Mouse (Mus musculus): ENCODE measurements around the gene Kcnmb3. TPM values are rescaled to one million over a fixed set of nuclear protein-coding genes. Genes with fewer than 3 reads are reported as not detected.

Kcnmb3 gene
- polyA plus RNA-seq, 1 experiment from 2014 or later: not detected

- no peaks in the 10 kb centered on the region for H3K36me3 ChIP-seq (ENCODE audit: insufficient read depth, low read length)
- WGBS: 80% methylated on average over 3 of the region's 3 CpGs
- no peak for DNase-seq (ENCODE audit: low spot score)
Measured at GRCm38 (mm10) chr3:32483035-32483434, 9.0 kb downstream of the Kcnmb3 start.

GRCm38 (mm10) chr3:32479961-32480360 lies 12.1 kb downstream of the Kcnmb3 start:
- no peaks in the 10 kb centered on the region for H3K27me3 ChIP-seq (ENCODE audit: insufficient read depth, low read length)
- no peak overlapping the region for H3K9ac ChIP-seq (ENCODE audit: low read depth, low read length)
- H3K4me1 ChIP-seq (replicated peaks; ENCODE audit: insufficient read depth, low read length): no peaks in the 10 kb centered on the region
- no peak overlapping the region for H3K4me3 ChIP-seq (replicated peaks; ENCODE audit: low read depth, low read length)
- ATAC-seq (replicated peaks; ENCODE audit: low FRiP score, low read depth): no peak
- DNase-seq (ENCODE audit: low spot score): no peak
- TF ChIP-seq CTCF (IDR thresholded peaks at IDR 0.05; ENCODE audit: low read depth): no peak
- no peak overlapping the region for H3K27ac ChIP-seq
- no peak overlapping the region for H3K4me2 ChIP-seq (ENCODE audit: low read length)
- 90% methylated on average over 7 of the region's 7 CpGs for WGBS
- no peaks in the 10 kb centered on the region for H3K36me3 ChIP-seq (ENCODE audit: insufficient read depth, low read length)
- H3K9me3 ChIP-seq (replicated peaks; ENCODE audit: low read length): no peaks in the 10 kb centered on the region

More at GRCm38 (mm10) chr3:32483035-32483434, 9.0 kb downstream of the Kcnmb3 start:
- H3K27me3 ChIP-seq (ENCODE audit: insufficient read depth, low read length): no peaks in the 10 kb centered on the region
- no peak overlapping the region for H3K27ac ChIP-seq
- TF ChIP-seq CTCF (IDR thresholded peaks at IDR 0.05; ENCODE audit: low read depth): no peak
- no peak overlapping the region for H3K9ac ChIP-seq (ENCODE audit: low read depth, low read length)
- no peaks in the 10 kb centered on the region for H3K4me1 ChIP-seq (replicated peaks; ENCODE audit: insufficient read depth, low read length)
- no peaks in the 10 kb centered on the region for H3K9me3 ChIP-seq (replicated peaks; ENCODE audit: low read length)
- H3K4me3 ChIP-seq (replicated peaks; ENCODE audit: low read depth, low read length): no peak overlapping the region
- no peak for ATAC-seq (replicated peaks; ENCODE audit: low FRiP score, low read depth)
- H3K4me2 ChIP-seq (ENCODE audit: low read length): no peak overlapping the region

- H3K9me3 ChIP-seq (replicated peaks; ENCODE audit: low read length): no peaks in the 10 kb centered on the region
- TF ChIP-seq CTCF (IDR thresholded peaks at IDR 0.05; ENCODE audit: low read depth): no peak
- DNase-seq (ENCODE audit: low spot score) (peak; percentile 28), ATAC-seq (replicated peaks; ENCODE audit: low FRiP score, low read depth) (no peak)
- no peaks in the 10 kb centered on the region for H3K27me3 ChIP-seq (ENCODE audit: insufficient read depth, low read length)
- H3K27ac ChIP-seq: no peak overlapping the region
- 45% methylated on average over 10 of the region's 10 CpGs for WGBS
- H3K4me2 ChIP-seq (ENCODE audit: low read length): no peak overlapping the region
- H3K9ac ChIP-seq (ENCODE audit: low read depth, low read length): no peak overlapping the region
- H3K4me3 ChIP-seq (replicated peaks; ENCODE audit: low read depth, low read length): no peak overlapping the region
- H3K36me3 ChIP-seq (ENCODE audit: insufficient read depth, low read length): no peaks in the 10 kb centered on the region
- H3K4me1 ChIP-seq (replicated peaks; ENCODE audit: insufficient read depth, low read length): peaks cover 8% of the 10 kb centered on the region; the same call in 1 of the 2 replicates
Measured at GRCm38 (mm10) chr3:32473184-32473583, 18.8 kb downstream of the Kcnmb3 start.

GRCm38 (mm10) chr3:32472191-32472900 lies 19.7 kb downstream of the Kcnmb3 start:
- Histone ChIP-seq H3K36me3 (ENCODE audit: insufficient read depth, low read length) (no peaks in the 10 kb centered on the region), H3K9ac (ENCODE audit: low read depth, low read length) (no peak overlapping the region), H3K9me3 (replicated peaks; ENCODE audit: low read length) (no peaks in the 10 kb centered on the region), H3K4me3 (replicated peaks; ENCODE audit: low read depth, low read length) (no peak overlapping the region), H3K27ac (peak overlapping the region; percentile 2), H3K27me3 (ENCODE audit: insufficient read depth, low read length) (no peaks in the 10 kb centered on the region), H3K4me1 (replicated peaks; ENCODE audit: insufficient read depth, low read length) (peaks cover 8% of the 10 kb centered on the region; the same call in 1 of the 2 replicates), H3K4me2 (ENCODE audit: low read length) (peak overlapping the region; percentile 28; the same call in 1 of the 2 replicates)
- 42% methylated on average over 14 of the region's 14 CpGs for WGBS
- no peak for ATAC-seq (replicated peaks; ENCODE audit: low FRiP score, low read depth)
- TF ChIP-seq CTCF (IDR thresholded peaks at IDR 0.05; ENCODE audit: low read depth): no peak
- DNase-seq (ENCODE audit: low spot score): peak; percentile 37

- peak; percentile 69 for DNase-seq (ENCODE audit: low spot score)
- Histone ChIP-seq H3K4me1 (replicated peaks; ENCODE audit: insufficient read depth, low read length) (peaks cover 8% of the 10 kb centered on the region; the same call in 1 of the 2 replicates), H3K9ac (ENCODE audit: low read depth, low read length) (no peak overlapping the region), H3K9me3 (replicated peaks; ENCODE audit: low read length) (no peaks in the 10 kb centered on the region), H3K27me3 (ENCODE audit: insufficient read depth, low read length) (no peaks in the 10 kb centered on the region), H3K27ac (peak overlapping the region; percentile 42; the same call in 1 of the 2 replicates), H3K36me3 (ENCODE audit: insufficient read depth, low read length) (no peaks in the 10 kb centered on the region), H3K4me3 (replicated peaks; ENCODE audit: low read depth, low read length) (no peak overlapping the region), H3K4me2 (ENCODE audit: low read length) (no peak overlapping the region)
- TF ChIP-seq CTCF (IDR thresholded peaks at IDR 0.05; ENCODE audit: low read depth): no peak
- ATAC-seq (replicated peaks; ENCODE audit: low FRiP score, low read depth): peak; percentile 72
- 27% methylated on average over 6 of the region's 6 CpGs for WGBS
Measured at GRCm38 (mm10) chr3:32471098-32471497, 20.9 kb downstream of the Kcnmb3 start.

- H3K27me3 ChIP-seq (ENCODE audit: insufficient read depth, low read length): no peaks in the 10 kb centered on the region
- no peak overlapping the region for H3K27ac ChIP-seq
- H3K4me3 ChIP-seq (replicated peaks; ENCODE audit: low read depth, low read length): no peak overlapping the region
- no peak overlapping the region for H3K4me2 ChIP-seq (ENCODE audit: low read length)
- no peaks in the 10 kb centered on the region for H3K9me3 ChIP-seq (replicated peaks; ENCODE audit: low read length)
- no peak overlapping the region for H3K9ac ChIP-seq (ENCODE audit: low read depth, low read length)
- TF ChIP-seq CTCF (IDR thresholded peaks at IDR 0.05; ENCODE audit: low read depth): no peak
- DNase-seq (ENCODE audit: low spot score) (no peak), ATAC-seq (replicated peaks; ENCODE audit: low FRiP score, low read depth) (no peak)
- H3K4me1 ChIP-seq (replicated peaks; ENCODE audit: insufficient read depth, low read length): peaks cover 8% of the 10 kb centered on the region; the same call in 1 of the 2 replicates
- WGBS: 64% methylated on average over 7 of the region's 7 CpGs
- no peaks in the 10 kb centered on the region for H3K36me3 ChIP-seq (ENCODE audit: insufficient read depth, low read length)
Measured at GRCm38 (mm10) chr3:32470449-32470848, 21.6 kb downstream of the Kcnmb3 start.

Data from kidney, postnatal 0 days (tissue).